Mouse (Mus musculus): ENCODE results near the gene Tmem178b.

- no peak for TF ChIP-seq POLR2A (IDR thresholded peaks at IDR 0.05; ENCODE audit: low read depth, low read length)
- TF ChIP-seq CTCF (IDR thresholded peaks at IDR 0.05; ENCODE audit: borderline replicate concordance, insufficient read depth, low read length) = no peak
Observed at GRCm38 (mm10) chr6:40076089-40076488, 203.0 kb downstream of the Tmem178b start.

Data from embryonic fibroblast, embryonic 13.5 days (primary cell).